8 mouse cellular contexts compared by ENCODE assay signal in genomic region chrX:102156618-102157422, GRCm38 (mm10). TPM values are rescaled to one million over a fixed set of nuclear protein-coding genes. Genes with fewer than 3 reads are reported as not detected.
DNase-seq lines count a peak whose midpoint lies in the region; ATAC-seq and TF ChIP-seq lines count a peak whose summit lies in the region.

Ercc6l (minus strand) TSS chrX:102157091.

- TF ChIP-seq POLR2A in cortical plate, adult 2 months (IDR thresholded peaks at IDR 0.05; ENCODE audit: extremely low read depth, insufficient read depth, low read length), result no peak

- TF ChIP-seq CTCF in cortical plate, adult 2 months (IDR thresholded peaks at IDR 0.05; ENCODE audit: extremely low read depth, insufficient read depth, low read length), result no peak

- peak; percentile 95 for ATAC-seq in activated CD4-positive, CD25-positive, alpha-beta regulatory T cell, adult 4 months
- peak; percentile 91 for ATAC-seq in inflammation-experienced regulatory T-cells, adult 6 months
- ATAC-seq in megakaryocyte-erythroid progenitor cell, adult 5-6 weeks (replicated peaks; ENCODE audit: low FRiP score, low TSS enrichment, poor library complexity, severe bottlenecking), result peak; percentile 98

- H3K27ac ChIP-seq in cortical plate, adult 2 months (ENCODE audit: insufficient read depth, low read length), result peak within 1 kb of the TSS; percentile 14; the same call in 1 of the 2 replicates

- peak within 1 kb of the TSS; percentile 45 for H3K4me3 ChIP-seq in cortical plate, adult 2 months (ENCODE audit: insufficient read depth, low read length)

- peak; percentile 92 for DNase-seq in gastrocnemius, postnatal 10 days
- peak; percentile 82 to 95 for DNase-seq in left cerebral cortex, postnatal 10 days (ENCODE audit: extremely low spot score in 1 of 2, low spot score in 2 of 2)
- peak; percentile 87 for DNase-seq in right cerebral cortex, postnatal 25 days
- peak; percentile 87 to 88 for DNase-seq in urinary bladder, postnatal 4 days (ENCODE audit: low spot score in 2 of 2)

- H3K4me1 ChIP-seq in cortical plate, adult 2 months (ENCODE audit: control insufficient read depth, insufficient read depth, low read length), result no peaks in the 10 kb centered on the region

- intact Hi-C loops in left cerebral cortex, postnatal 10 days (cut with DNase I), result no loop called here

RNA-seq across cellular contexts. Expression of gene Ercc6l, which starts in this region (rescaled TPM):
- 1 to 10 TPM; 3.1 to 4.9 TPM for polyA plus RNA-seq in activated CD4-positive, CD25-positive, alpha-beta regulatory T cell, adult 4 months (2017; shearing (Covaris generic))
- polyA plus RNA-seq in cortical plate, adult 2 months (2012; rRNA removed), result 0.08 and 0.10 TPM in 2 replicates
- 1 to 10 TPM; 1.6 to 2.1 TPM for total RNA-seq in gastrocnemius, postnatal 10 days (2021)
- polyA plus RNA-seq in inflammation-experienced regulatory T-cells, adult 6 months (2017; shearing (Covaris generic)), result 10 to 100 TPM in 1 of 3 experiments, 1 to 10 TPM in 2; 1.8 to 10.3 (median 2.9) TPM
- under 1 TPM; 0.51 to 0.60 TPM for total RNA-seq in left cerebral cortex, postnatal 10 days (2021)
- total RNA-seq in megakaryocyte-erythroid progenitor cell, adult 5-6 weeks (2014; fragmentation: Nextera tagmentation), result 14.2 and 22.9 TPM in 2 replicates
- 27.2 and 27.8 TPM in 2 replicates for total RNA-seq in megakaryocyte-erythroid progenitor cell, adult 5-6 weeks (2017)

Comparison
In these comparisons a context has a peak if more than half of its experiments do, and no peak if none do; other contexts are left out.
1. Peak in every context shown above with its lines: DNase-seq, ATAC-seq, H3K4me3 ChIP-seq and H3K27ac ChIP-seq.
2. RNA of gene Ercc6l (total RNA-seq): 14.2 to 27.8 TPM in megakaryocyte-erythroid progenitor cell, adult 5-6 weeks; 1.6 to 2.1 TPM in gastrocnemius, postnatal 10 days and 0.51 to 0.60 TPM in left cerebral cortex, postnatal 10 days; every median in the first group is over 4 times any median in the second.
3. Peak in DNase-seq in left cerebral cortex, postnatal 10 days; RNA of the gene not detected or under 1 TPM.